Mouse (Mus musculus) kidney, adult 18-20 months (tissue): ENCODE data around the gene Zfp111.
A peak's percentile ranks its signal among the peaks of the same experiment; 100 is the strongest.

Experiments used
- DNase-seq: peaks from one replicate; pipeline ENCODE4 v3.0.0; 2021

Gene Zfp111

GRCm38 (mm10) chr7:24211343-24211742 is at the start of gene Zfp111:
TSS of gene Zfp111 (minus strand) at chr7:24211443.
- DNase-seq = no peak

- no peak for DNase-seq
These were observed 48.7 kb upstream of the Zfp111 start for GRCm38 (mm10) chr7:24260000-24260312.

- DNase-seq = no peak
These were observed 48.2 kb upstream of the Zfp111 start for GRCm38 (mm10) chr7:24259306-24259999.

GRCm38 (mm10) chr7:24254633-24255474 is 43.6 kb upstream of the Zfp111 start, which contains the start of gene Zfp108:
TSS of gene Zfp108 (plus strand) at chr7:24254794.
- peak; percentile 87 for DNase-seq

GRCm38 (mm10) chr7:24253779-24254615 is 42.8 kb upstream of the Zfp111 start:
- peak; percentile 9 for DNase-seq

GRCm38 (mm10) chr7:24237040-24237791 is 26.0 kb upstream of the Zfp111 start, which contains the start of gene Zfp109:
TSS of gene Zfp109 (minus strand) at chr7:24237560.
- peak; percentile 73 for DNase-seq

- DNase-seq = no peak
These were observed 947 bp downstream of the Zfp111 start for GRCm38 (mm10) chr7:24210296-24210695.

GRCm38 (mm10) chr7:24208282-24208886 is 2.9 kb downstream of the Zfp111 start:
- no peak for DNase-seq

GRCm38 (mm10) chr7:24207488-24208261 is 3.6 kb downstream of the Zfp111 start:
- peak; percentile 71 for DNase-seq

GRCm38 (mm10) chr7:24196961-24197360 is 14.3 kb downstream of the Zfp111 start:
- DNase-seq = no peak

- no peak for DNase-seq
These were observed 18.1 kb downstream of the Zfp111 start for GRCm38 (mm10) chr7:24193157-24193556.

- DNase-seq = no peak
These were observed 19.9 kb downstream of the Zfp111 start for GRCm38 (mm10) chr7:24191361-24191760.

GRCm38 (mm10) chr7:24189571-24189944 is 21.7 kb downstream of the Zfp111 start:
- no peak for DNase-seq

GRCm38 (mm10) chr7:24188901-24189570 is 22.2 kb downstream of the Zfp111 start:
- DNase-seq = no peak

GRCm38 (mm10) chr7:24187611-24188010 is 23.6 kb downstream of the Zfp111 start:
- DNase-seq = no peak

- DNase-seq = no peak
These were observed 35.9 kb downstream of the Zfp111 start for GRCm38 (mm10) chr7:24175337-24175711.

GRCm38 (mm10) chr7:24174618-24175336 is 36.5 kb downstream of the Zfp111 start, which contains the start of gene Zfp114:
TSS of gene Zfp114 (plus strand) at chr7:24175060.
- peak; percentile 70 for DNase-seq

GRCm38 (mm10) chr7:24172191-24172590 is 39.1 kb downstream of the Zfp111 start:
- DNase-seq = no peak

- DNase-seq = peak; percentile 41
These were observed 58.0 kb downstream of the Zfp111 start for GRCm38 (mm10) chr7:24153272-24153671.
